Mouse (Mus musculus) erythroblast, embryonic 14.5 days (primary cell): ENCODE data around the gene Mindy1. TPM values are rescaled to one million over a fixed set of nuclear protein-coding genes. Genes with fewer than 3 reads are reported as not detected.
A peak's percentile ranks its signal among the peaks of the same experiment; 100 is the strongest.

Experiments
- H3K27me3 ChIP-seq: 2 replicates; pipeline ENCODE4 v1.6.1; 2012; ENCODE audit warnings: inconsistent platforms; ENCODE audit not compliant: control insufficient read depth
- H3K36me3 ChIP-seq: 2 replicates; pipeline ENCODE4 v1.6.1; 2012; ENCODE audit warnings: mild to moderate bottlenecking, inconsistent platforms; ENCODE audit not compliant: control insufficient read depth
- H3K4me1 ChIP-seq: 2 replicates; pipeline ENCODE4 v1.6.1; 2012; ENCODE audit warnings: inconsistent platforms; ENCODE audit not compliant: control insufficient read depth
- H3K4me3 ChIP-seq: replicated peaks from 2 replicates; pipeline ENCODE3; 2012; ENCODE audit warnings: moderate library complexity, mild to moderate bottlenecking, inconsistent platforms
- H3K9me3 ChIP-seq: 2 replicates; pipeline ENCODE4 v1.6.1; 2012; ENCODE audit warnings: low read length, inconsistent platforms, mixed read lengths; ENCODE audit not compliant: control insufficient read depth
- GATA1 ChIP-seq: IDR thresholded peaks from 2 replicates; pipeline ENCODE4 v1.6.1; 2012; ENCODE audit warnings: low read length, inconsistent platforms, mixed read lengths
- TAL1 ChIP-seq: IDR thresholded peaks from 3 replicates; pipeline ENCODE4 v1.6.1; 2012; ENCODE audit warnings: low read length, inconsistent platforms, mixed read lengths
- polyA plus RNA-seq: library from polyadenylated mRNA; stranded (reverse); fragments of >175 nt; gene quantifications from 2 replicates; pipeline ENCODE4 v1.2.3, GENCODE M21; 2012

Gene Mindy1
- polyA plus RNA-seq, 1 experiment, result 7.1 TPM

DNA sequence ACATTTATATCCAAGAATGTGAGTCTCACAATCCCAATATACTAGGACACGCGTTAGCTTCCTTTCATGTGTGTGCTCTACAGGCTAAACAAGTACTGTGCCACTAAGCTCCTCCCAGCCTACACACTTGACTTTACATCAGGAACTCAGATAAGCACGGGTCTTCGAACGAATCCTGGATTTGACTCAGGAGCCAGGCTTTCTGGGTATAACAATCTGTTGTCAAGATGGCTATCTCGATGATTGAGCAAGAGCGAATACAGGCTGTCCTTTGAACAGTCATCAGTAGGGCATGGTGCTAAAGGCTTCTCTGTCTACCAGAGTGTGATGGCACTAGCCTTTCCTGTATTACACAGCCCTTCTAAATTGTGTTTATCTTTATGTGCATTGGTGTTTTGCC is 16.9 kb downstream of the Mindy1 start:
- TF ChIP-seq TAL1 (no peak), GATA1 (no peak)
- Histone ChIP-seq H3K36me3 (peaks cover 57% of the 10 kb centered on the region), H3K4me3 (no peak overlapping the region), H3K27me3 (no peaks in the 10 kb centered on the region), H3K4me1 (peaks cover 14% of the 10 kb centered on the region), H3K9me3 (no peaks in the 10 kb centered on the region)

DNA sequence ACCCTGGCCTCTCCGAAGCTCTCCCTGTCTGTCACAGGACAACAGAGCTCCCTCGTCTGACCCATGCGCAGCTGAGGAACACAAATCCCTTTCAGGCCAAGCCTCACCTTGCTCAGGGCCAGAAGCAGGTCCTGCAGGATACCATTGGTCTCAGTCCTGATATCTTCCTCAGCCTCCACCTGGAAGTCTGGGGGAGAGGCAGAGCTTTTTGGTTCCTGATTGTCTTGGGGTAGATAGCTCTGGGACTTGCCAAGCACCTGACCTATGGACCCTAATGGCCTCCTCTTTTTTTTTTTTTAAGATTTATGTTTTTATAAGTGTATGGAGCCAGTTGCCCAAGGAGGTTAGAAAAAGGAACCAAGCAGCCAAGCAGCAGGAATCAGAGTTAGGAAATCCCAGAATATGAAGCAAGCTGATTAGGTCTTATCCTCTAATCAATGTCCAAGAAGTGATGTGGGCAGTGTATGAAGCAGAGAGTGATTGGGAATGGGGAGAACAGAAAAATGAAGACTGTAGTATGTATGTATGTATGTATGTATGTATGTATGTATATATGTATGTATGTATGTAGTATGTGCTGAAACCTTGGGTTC is 20.2 kb downstream of the Mindy1 start:
- H3K4me3 ChIP-seq, result no peak overlapping the region
- H3K36me3 ChIP-seq, result peaks cover 40% of the 10 kb centered on the region
- peaks cover 4% of the 10 kb centered on the region for H3K4me1 ChIP-seq
- no peaks in the 10 kb centered on the region for H3K9me3 ChIP-seq
- no peak for TF ChIP-seq GATA1
- TF ChIP-seq TAL1, result no peak
- no peaks in the 10 kb centered on the region for H3K27me3 ChIP-seq

DNA sequence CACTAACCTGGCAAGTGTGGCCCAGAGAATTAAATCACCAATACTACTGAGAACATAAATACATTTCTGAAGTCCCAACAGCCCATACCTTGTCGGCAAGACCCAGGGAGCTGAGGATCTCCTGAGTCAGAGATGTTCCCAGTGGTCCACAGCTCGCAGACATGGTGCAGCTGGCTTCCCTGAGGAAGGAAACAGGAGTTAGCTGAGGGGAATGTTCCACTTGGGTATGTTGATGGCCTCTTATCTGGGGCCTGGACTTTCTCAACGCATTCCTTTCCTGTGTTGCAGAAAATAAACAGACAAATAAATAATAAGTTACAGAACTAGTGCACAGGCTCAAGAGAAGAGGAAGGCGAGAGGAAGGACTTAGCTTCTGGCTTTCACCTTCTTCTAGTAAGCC is 25.1 kb downstream of the Mindy1 start:
- H3K9me3 ChIP-seq, result no peaks in the 10 kb centered on the region
- H3K4me1 ChIP-seq, result peaks cover 16% of the 10 kb centered on the region
- TF ChIP-seq GATA1 (no peak), TAL1 (no peak)
- no peak overlapping the region for H3K4me3 ChIP-seq
- H3K36me3 ChIP-seq, result peaks cover 28% of the 10 kb centered on the region
- no peaks in the 10 kb centered on the region for H3K27me3 ChIP-seq

DNA sequence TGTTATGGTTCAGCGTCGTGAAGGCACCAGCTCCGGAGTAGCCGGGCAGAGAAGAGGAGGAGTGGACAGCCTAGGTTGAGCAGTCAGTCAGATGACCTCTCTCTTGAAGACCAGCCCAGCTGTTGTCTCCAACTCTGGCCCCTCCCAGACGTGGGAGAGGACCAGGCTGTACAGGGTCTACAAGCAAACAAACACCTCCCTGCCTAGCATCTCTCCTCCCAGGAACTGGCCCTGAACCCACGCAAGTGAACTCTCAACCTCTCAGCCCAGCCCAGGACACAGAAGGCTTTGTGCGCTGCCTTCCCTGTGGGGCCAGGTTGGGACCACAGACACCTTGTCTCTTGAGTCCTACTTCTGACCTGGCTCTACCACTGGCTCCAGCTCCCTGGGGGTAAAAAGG is 26.0 kb downstream of the Mindy1 start, which contains the start of gene Anxa9:
Gene Anxa9, minus strand, starts transcription at position 77 of the 400 bp plus-strand sequence.
- Histone ChIP-seq H3K4me3 (no peak within 1 kb of the TSS), H3K36me3 (peaks cover 28% of the 10 kb centered on the region), H3K27me3 (no peaks in the 10 kb centered on the region), H3K4me1 (peaks cover 24% of the 10 kb centered on the region), H3K9me3 (no peaks in the 10 kb centered on the region)
- TF ChIP-seq GATA1, result no peak
- TF ChIP-seq TAL1, result no peak

DNA sequence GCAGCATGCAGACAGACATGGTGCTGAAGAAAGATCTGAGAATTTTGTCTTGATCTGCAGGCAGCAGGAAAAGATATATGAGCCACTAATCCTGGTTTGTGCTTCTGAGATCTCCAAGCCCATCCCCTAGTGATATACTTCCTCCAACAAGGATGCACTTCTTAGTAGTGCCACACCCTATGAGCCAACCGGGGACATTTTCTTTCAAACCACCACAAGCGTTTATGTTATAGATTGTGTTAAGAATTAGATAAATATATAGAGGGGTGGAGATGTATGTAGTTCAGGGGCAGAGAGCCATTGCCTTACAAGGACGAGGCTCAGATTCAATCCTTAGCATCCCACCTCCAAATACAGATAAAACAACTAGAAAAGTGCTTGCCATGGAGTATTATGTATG is 29.4 kb downstream of the Mindy1 start:
- H3K9me3 ChIP-seq, result no peaks in the 10 kb centered on the region
- peaks cover 54% of the 10 kb centered on the region for H3K4me1 ChIP-seq
- H3K27me3 ChIP-seq, result no peaks in the 10 kb centered on the region
- no peak overlapping the region for H3K4me3 ChIP-seq
- H3K36me3 ChIP-seq, result peaks cover 17% of the 10 kb centered on the region
- TF ChIP-seq GATA1 (no peak), TAL1 (no peak)

DNA sequence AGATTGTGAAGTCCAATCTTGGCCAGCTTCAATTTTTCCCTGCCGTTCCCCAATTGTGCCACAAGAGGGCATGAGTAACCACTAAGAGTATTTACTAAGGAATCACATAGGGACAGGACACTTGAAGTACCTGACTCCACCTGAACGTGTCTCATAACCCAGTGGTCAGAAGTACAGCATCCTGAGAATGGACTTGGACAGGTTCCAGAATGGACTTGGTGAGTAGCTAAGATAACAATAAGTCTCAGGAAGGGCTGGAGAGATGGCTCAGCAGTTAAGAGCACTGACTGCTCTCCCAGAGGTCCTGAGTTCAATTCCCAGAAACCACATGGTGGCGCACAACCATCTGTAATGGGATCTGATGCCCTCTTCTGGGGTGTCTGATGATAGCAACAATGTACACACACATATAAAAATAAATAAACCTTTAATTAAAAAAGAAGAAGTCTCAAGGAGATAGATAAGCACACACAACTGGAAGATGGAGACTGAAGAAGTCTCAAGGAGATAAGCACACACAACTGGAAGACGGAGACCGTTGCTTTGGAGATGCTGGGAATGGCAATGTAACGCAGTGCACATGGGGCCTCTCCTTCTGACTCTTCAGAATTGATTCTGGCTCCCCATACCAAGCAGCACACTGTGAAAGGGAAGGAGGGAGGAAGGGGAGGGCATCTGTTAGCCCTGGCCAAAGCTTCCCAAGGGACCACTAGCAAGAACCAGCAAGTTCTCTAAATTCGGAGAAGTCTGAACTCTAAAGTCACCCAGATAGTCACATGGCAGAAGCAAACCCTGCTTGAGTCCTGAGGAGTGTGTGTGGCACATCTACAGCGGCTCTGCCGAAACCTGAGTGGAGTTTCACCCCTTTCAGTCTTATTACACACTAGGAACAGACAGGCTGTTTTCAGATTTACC is 30.1 kb downstream of the Mindy1 start:
- H3K9me3 ChIP-seq, result no peaks in the 10 kb centered on the region
- no peak overlapping the region for H3K4me3 ChIP-seq
- TF ChIP-seq TAL1, result no peak
- TF ChIP-seq GATA1, result no peak
- peaks cover 10% of the 10 kb centered on the region for H3K36me3 ChIP-seq
- no peaks in the 10 kb centered on the region for H3K27me3 ChIP-seq
- peaks cover 61% of the 10 kb centered on the region for H3K4me1 ChIP-seq

DNA sequence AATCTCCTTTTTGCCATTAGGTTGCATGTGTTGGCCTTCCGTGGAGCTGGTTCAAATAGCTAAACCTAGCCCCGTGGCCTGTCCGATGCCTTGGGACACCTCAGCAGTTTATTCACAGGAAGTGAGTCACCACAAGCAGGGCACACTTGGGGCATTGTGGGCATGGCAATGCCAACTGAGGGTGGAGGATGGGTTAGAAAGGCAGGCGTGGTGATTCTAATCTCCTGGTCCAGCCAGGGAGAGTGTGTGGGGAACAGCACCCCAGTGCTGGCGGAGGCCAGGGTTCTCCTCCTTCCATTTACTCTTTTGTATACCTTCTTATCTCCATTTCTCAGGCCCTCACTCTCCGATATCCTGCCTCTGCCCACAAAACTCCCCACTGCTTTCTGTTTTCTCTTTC is 31.5 kb downstream of the Mindy1 start:
- peak; percentile 42; the same call in 2 of the 3 replicates for TF ChIP-seq TAL1
- TF ChIP-seq GATA1, result peak; percentile 7; the same call in 1 of the 2 replicates
- Histone ChIP-seq H3K4me3 (peak overlapping the region; percentile 92), H3K36me3 (peaks cover 8% of the 10 kb centered on the region), H3K9me3 (no peaks in the 10 kb centered on the region), H3K4me1 (peaks cover 72% of the 10 kb centered on the region), H3K27me3 (no peaks in the 10 kb centered on the region)

DNA sequence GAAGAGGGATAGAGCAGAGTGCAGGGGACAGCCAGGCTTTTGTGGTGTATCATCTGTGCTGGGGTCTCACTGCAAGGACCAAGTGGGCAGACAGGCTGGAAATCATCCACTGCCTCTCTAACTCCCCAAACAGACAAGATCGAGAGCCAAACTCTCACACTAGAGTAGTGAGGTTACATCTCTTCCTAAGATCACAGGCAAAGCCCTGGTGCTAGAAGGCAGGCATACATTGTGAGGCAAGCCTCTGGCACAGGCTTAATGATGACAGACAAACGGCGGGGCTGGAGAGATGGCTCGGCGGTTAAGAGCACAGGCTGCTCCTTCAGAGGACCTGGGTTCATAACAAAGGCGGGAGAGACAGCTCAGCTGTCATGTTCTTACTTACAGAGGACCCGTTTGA is 32.3 kb downstream of the Mindy1 start:
- Histone ChIP-seq H3K9me3 (no peaks in the 10 kb centered on the region), H3K36me3 (peaks cover 14% of the 10 kb centered on the region), H3K4me1 (peaks cover 79% of the 10 kb centered on the region), H3K27me3 (no peaks in the 10 kb centered on the region), H3K4me3 (peak overlapping the region; percentile 92)
- TF ChIP-seq TAL1 (no peak), GATA1 (no peak)

DNA sequence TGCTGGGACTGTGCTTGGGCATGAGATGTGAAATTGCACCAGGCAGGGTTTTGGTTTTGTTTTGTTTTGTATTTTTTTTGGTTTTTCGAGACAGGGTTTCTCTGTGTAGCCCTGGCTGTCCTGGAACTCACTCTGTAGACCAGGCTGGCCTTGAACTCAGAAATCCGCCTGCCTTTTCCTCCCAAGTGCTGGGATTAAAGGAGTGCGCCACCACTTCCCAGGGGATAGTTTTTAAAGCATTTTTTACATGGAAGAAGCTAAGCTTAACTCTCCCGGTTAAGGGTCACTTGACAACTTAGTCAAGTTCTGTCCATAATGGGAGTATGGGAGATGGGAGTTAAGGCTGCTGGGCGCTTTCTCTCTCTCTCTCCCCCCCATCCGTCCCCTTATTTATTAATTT is 32.9 kb downstream of the Mindy1 start:
- H3K36me3 ChIP-seq, result peaks cover 19% of the 10 kb centered on the region
- H3K27me3 ChIP-seq, result no peaks in the 10 kb centered on the region
- TF ChIP-seq GATA1, result no peak
- no peak for TF ChIP-seq TAL1
- H3K9me3 ChIP-seq, result no peaks in the 10 kb centered on the region
- peak overlapping the region; percentile 92 for H3K4me3 ChIP-seq
- peaks cover 82% of the 10 kb centered on the region for H3K4me1 ChIP-seq
